Mouse (Mus musculus) layer of hippocampus, adult 9-11 months (tissue): Measurements from ENCODE around the gene Mturn.

Source experiments
- DNase-seq: peaks from one replicate; pipeline ENCODE4 v3.0.0; 2022

Mturn gene

GRCm38 (mm10) chr6:54731726-54732125, 50.3 kb downstream of the Mturn start:
- DNase-seq: no peak

- no peak for DNase-seq
Measured at GRCm38 (mm10) chr6:54732721-54733120, 51.3 kb downstream of the Mturn start.

GRCm38 (mm10) chr6:54736126-54736525, 54.7 kb downstream of the Mturn start:
- peak; percentile 41 for DNase-seq

GRCm38 (mm10) chr6:54737255-54737654, 55.8 kb downstream of the Mturn start:
- no peak for DNase-seq

- no peak for DNase-seq
Measured at GRCm38 (mm10) chr6:54737684-54738083, 56.3 kb downstream of the Mturn start.

GRCm38 (mm10) chr6:54749056-54749455, 67.6 kb downstream of the Mturn start:
- DNase-seq: no peak

- DNase-seq: no peak
Measured at GRCm38 (mm10) chr6:54751621-54752020, 70.2 kb downstream of the Mturn start.

- peak; percentile 36 for DNase-seq
Measured at GRCm38 (mm10) chr6:54752076-54752475, 70.7 kb downstream of the Mturn start.
